Mouse (Mus musculus) left cerebral cortex, postnatal 36 days (tissue): ENCODE data around the gene Gm3854. TPM values are rescaled to one million over a fixed set of nuclear protein-coding genes. Genes with fewer than 3 reads are reported as not detected.
"Not testable (repeated sequence)": the region's sequence is repeated elsewhere in the genome, so short reads cannot be mapped to it uniquely, and the experiment has no call there.

Experiments
- DNase-seq, 2 experiments: peaks; one replicate each; pipeline ENCODE4 v3.0.0; 2021 to 2022; ENCODE audit warnings: low spot score in 2 of 2, mixed read lengths in 1 of 2
- intact Hi-C: fragments of 180-260 bp; cut with DNase I; formaldehyde crosslinking; loops from one replicate; pipeline ENCODE4 v1.15.1; 2025
- total RNA-seq, 2 experiments: library from RNA; stranded (reverse); gene quantifications; 2 replicates each; pipeline ENCODE4 v1.2.3; 2021

The Gm3854 gene
- total RNA-seq, result 1 to 10 TPM; 5.4 to 7.8 TPM

- DNase-seq, result peak; percentile 84 to 89
- intact Hi-C loops, result no loop called here
These were observed at the start of gene Gm3854 for GRCm38 (mm10) chr7:6343501-6344071. Gene Gm3854, plus strand, starts transcription at chr7:6343759.

DNA sequence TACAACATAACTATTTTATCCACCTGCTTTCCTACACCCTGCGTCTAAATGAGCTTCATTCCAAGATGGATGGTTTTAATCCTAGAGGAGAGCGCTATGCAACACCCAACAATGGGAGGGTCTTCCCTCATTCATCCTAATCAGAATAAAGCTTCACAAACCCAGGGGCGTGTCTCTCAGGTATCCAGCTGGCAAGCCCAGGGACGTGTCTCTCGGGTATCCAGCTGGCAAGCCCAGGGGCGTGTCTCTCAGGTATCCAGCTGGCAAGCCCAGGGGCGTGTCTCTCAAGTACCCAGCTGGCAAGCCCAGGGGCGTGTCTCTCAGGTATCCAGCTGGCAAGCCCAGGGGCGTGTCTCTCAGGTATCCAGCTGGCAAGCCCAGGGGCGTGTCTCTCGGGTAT lies 42.8 kb upstream of the Gm3854 start:
- intact Hi-C loops, result not testable (repeated sequence)

GRCm38 (mm10) chr7:6330458-6331232 lies 12.9 kb upstream of the Gm3854 start:
- DNase-seq, result peak in 1 of 2 experiments; percentile 9
- intact Hi-C loops, result loop anchor here (5.0 kb wide), 1 partner anchor 43 kb away; the partner anchor contains the start of gene Zfp667

More for the DNA sequence above, 42.8 kb upstream of the Gm3854 start:
- not testable (repeated sequence) for DNase-seq

GRCm38 (mm10) chr7:6331233-6331956 lies 12.2 kb upstream of the Gm3854 start, which contains the start of gene Zfp583:
Gene Zfp583, minus strand, starts transcription at chr7:6331285.
- peak; percentile 89 to 90 for DNase-seq
- intact Hi-C loops, result loop anchor here (5.0 kb wide), 1 partner anchor 44 kb away; the partner anchor contains the start of gene Zfp667

GRCm38 (mm10) chr7:6339865-6340264 lies 3.7 kb upstream of the Gm3854 start:
- no peak for DNase-seq
- intact Hi-C loops, result no loop called here

DNA sequence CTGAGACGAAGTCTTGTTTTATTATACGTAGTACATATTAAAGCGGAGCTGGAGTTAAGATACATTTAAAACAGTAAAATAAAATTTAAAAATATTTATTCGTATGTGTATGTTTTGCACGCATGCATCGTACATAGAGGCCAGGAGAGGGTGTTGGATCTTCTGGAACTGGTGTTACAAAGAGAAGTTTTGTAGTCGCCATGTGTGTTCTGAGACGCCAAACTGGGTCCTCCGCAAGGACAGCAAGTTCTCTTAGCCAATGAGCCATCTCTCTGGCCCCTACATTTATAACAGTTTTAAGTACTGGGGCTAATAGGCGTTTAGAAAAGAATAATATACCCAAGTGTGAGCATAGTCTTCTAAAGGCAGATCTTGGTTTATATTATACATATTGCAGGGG lies 565 bp downstream of the Gm3854 start:
- no peak for DNase-seq
- intact Hi-C loops, result no loop called here

GRCm38 (mm10) chr7:6358121-6358520 lies 14.6 kb downstream of the Gm3854 start:
- intact Hi-C loops, result loop anchor here (10.0 kb wide), 2 partner anchors 227 to 577 kb away; no protein-coding TSS in a partner anchor
- no peak for DNase-seq

DNA sequence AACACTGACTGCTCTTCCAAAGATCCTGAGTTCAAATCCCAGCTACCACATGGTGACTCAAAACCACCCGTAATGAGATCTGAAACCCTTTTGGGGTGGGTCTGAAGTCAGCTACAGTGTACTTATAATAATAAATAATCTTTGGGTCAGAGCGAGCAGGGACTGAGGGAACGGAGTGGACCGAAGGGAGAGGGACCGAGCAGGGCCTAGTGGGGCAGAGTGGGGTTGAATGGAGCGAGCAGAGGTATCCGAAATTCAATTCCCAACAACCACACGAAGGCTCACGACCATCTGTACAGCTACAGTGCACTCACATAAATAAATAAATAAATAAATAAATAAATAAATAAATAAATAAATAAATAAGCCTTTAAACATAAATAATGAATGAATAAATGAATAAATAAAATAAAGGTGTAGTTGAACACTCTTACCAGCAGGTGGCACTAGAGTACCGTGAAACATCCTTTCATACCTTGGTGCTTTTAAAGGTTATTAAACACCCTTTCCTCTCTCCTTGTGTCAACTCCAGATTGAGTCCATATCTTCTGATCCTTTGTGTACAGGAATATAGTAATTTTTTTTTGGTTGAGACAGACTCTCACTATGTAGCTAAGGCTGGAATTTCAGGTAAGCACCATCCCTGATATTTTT lies 15.5 kb downstream of the Gm3854 start:
- intact Hi-C loops, result loop anchor here (10.0 kb wide), 2 partner anchors 226 to 576 kb away; no protein-coding TSS in a partner anchor
- no peak for DNase-seq

GRCm38 (mm10) chr7:6360477-6361060 lies 17.0 kb downstream of the Gm3854 start:
- intact Hi-C loops, result loop anchor here (5.0 to 10.0 kb wide), 2 partner anchors 72 to 334 kb away; partner anchors contain the start of gene Zim1
- no peak for DNase-seq

DNA sequence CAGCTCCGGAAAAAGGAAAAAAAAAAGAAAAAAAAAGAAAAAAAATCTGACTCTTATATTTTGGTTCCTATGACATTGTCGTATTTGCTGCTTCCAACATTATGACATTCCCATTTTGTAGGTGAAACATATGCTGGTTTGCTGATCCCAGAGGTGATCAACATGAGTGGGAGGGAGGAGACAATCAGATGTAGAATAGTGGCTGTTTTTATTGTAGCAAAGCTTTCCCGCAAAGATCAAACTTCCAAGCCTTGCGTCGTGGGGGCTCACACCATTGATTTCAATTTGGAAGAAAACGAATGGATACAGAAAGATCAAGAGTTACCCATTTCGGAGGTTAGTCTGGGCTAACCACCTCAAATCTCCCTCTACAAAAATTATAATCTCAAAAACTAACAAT lies 18.2 kb downstream of the Gm3854 start:
- DNase-seq, result no peak

GRCm38 (mm10) chr7:6362268-6363046 lies 18.9 kb downstream of the Gm3854 start:
- intact Hi-C loops, result loop anchor here (5.0 to 10.0 kb wide), 2 partner anchors 70 to 332 kb away; partner anchors contain the start of gene Zim1
- peak; percentile 96 to 97 for DNase-seq

More for the DNA sequence above, 18.2 kb downstream of the Gm3854 start:
- intact Hi-C loops, result loop anchor here (5.0 to 10.0 kb wide), 2 partner anchors 71 to 333 kb away; partner anchors contain the start of gene Zim1

GRCm38 (mm10) chr7:6363047-6363488 lies 19.5 kb downstream of the Gm3854 start, which contains the start of gene Zfp78:
Gene Zfp78, plus strand, starts transcription at chr7:6363280.
- intact Hi-C loops, result loop anchor here (5.0 to 10.0 kb wide), 2 partner anchors 69 to 332 kb away; partner anchors contain the start of gene Zim1

GRCm38 (mm10) chr7:6364761-6365160 lies 21.2 kb downstream of the Gm3854 start:
- intact Hi-C loops, result loop anchor here (5.0 to 10.0 kb wide), 2 partner anchors 68 to 330 kb away; partner anchors contain the start of gene Zim1
- DNase-seq, result no peak

More at GRCm38 (mm10) chr7:6363047-6363488, 19.5 kb downstream of the Gm3854 start, which contains the start of gene Zfp78:
- DNase-seq, result peak; percentile 83 to 85

GRCm38 (mm10) chr7:6367185-6367584 lies 23.6 kb downstream of the Gm3854 start:
- DNase-seq, result no peak
- intact Hi-C loops, result loop anchor here (10.0 kb wide), 1 partner anchor 328 kb away; the partner anchor contains the start of gene Zim1

DNA sequence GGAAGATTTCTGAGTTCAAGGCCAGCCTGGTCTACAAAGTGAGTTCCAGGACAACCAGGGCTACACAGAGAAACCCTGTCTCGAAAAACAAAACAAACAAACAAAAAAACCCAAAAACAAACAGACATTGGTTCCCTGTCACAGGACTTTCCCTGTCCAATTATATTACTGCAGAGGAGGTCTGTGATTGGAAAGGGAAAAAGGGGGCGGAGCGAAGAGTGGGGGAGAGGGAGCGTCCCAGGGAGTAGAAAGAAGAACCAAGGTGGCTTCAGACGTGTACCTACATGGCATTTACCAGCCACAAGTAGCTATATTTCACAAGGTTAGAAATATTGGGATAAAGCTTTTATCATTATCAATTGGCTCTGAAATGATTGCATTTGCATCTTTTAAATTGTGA lies 24.6 kb downstream of the Gm3854 start:
- intact Hi-C loops, result loop anchor here (10.0 kb wide), 1 partner anchor 327 kb away; the partner anchor contains the start of gene Zim1
- DNase-seq, result not testable (repeated sequence)

- intact Hi-C loops, result loop anchor here (10.0 kb wide), 1 partner anchor 325 kb away; the partner anchor contains the start of gene Zim1
- no peak for DNase-seq
These were observed 25.9 kb downstream of the Gm3854 start for GRCm38 (mm10) chr7:6369460-6369859.

DNA sequence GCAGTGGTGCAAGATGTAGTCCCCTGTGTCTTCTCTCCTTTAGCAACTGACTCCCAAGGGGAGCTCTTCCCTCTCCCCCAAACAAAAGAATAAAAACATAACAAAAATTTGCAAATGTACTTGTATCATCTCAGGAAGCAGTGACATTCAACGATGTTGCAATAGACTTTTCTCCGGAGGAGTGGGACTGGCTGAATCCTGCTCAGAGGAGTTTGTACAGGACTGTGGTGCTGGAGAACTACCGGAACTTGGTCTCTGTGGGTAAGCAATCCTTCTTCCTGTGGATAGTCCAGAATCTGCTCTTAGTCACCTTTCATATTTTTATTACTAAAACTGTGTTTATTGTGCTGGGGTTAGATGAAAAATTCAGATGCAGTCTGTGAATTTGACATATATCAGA lies 29.4 kb downstream of the Gm3854 start:
- DNase-seq, result no peak
- intact Hi-C loops, result no loop called here
